Mouse (Mus musculus): ENCODE data around the gene Rapgef2.

Gene Rapgef2

DNA sequence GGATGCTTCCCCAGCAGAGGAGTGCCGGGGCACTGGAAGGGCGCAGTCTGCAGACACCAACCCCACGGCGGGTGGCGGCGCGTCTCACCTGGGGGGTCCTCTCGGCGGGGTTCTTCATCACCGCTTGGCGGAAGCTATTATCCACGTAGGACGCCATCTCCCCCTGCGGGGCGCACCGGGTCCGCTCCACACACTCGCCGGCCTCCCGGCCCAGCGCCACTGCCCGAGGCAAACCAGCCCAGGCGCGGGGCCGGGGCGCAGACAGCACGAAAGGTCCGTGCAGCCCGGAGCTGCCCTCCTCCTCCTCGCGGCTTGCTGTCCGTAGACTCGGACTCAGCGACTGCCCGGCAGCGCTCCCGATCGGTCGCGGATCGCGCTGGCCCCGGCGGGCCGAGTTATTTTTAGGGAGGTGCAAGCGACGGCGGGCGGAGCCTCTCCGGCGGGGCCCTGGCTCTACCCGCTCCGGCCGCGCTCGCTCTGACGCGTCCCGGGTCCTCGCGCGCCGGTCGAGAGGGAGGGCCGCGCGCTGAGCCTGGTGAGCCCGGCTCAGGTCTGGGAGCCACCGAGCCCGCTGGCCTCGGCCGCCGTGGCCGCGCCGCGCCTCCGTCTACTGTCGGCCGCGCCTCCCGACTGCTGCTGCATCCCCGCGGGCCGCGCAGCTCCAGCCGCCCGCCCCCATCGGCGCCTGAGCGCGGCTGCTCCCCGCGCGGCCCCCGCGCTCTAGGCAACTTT is at the start of gene Rapgef2:
Gene Rapgef2, minus strand, starts transcription at position 142 of the 732 bp plus-strand sequence.
- DNase-seq: peak; percentile 56 to 59

DNA sequence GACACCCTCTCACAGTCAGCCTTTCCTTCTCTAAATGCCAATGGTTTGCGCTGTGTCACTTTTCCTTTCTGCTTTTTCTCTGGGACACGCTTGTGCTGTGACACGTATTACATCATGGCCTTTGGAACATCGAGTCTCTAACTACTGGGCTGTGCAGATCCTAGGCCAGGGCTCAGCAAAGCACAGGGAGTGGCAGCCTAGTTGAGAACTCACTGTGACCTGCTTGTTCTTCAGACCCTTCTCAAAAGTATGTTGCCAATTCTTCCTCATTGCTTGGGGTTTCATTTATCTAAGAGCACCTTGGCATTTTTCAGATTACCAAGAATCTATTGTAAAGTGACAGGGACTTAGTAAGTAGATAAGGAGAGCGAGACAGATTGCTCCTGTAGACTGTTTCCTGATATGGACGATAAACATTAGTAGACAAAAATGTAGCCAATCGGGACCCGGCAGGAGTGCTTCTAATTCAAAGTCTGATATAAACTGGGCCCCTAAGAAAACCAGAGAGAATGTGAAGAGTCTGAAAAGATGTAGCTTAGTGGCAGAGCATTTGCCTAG is 47.4 kb upstream of the Rapgef2 start:
- DNase-seq: no peak

DNA sequence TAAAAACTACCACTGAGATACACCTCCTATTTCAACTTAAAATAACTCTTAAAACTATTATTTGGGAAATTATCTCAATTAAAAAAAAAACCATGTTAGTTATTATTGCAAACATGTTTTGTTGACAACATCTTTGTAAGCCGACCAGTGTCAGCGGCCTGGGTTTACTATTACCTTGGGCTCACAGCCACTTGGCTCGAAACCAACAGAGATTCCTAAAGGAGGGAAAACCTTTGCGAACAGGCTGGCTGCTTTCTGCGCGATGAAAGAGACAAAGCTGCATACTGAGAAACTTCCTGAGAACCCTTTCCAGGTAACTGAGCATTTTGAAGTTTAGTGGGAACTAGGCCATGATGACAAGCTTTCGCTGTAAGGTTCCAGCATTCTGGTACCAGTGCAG is 46.7 kb upstream of the Rapgef2 start:
- DNase-seq: no peak

DNA sequence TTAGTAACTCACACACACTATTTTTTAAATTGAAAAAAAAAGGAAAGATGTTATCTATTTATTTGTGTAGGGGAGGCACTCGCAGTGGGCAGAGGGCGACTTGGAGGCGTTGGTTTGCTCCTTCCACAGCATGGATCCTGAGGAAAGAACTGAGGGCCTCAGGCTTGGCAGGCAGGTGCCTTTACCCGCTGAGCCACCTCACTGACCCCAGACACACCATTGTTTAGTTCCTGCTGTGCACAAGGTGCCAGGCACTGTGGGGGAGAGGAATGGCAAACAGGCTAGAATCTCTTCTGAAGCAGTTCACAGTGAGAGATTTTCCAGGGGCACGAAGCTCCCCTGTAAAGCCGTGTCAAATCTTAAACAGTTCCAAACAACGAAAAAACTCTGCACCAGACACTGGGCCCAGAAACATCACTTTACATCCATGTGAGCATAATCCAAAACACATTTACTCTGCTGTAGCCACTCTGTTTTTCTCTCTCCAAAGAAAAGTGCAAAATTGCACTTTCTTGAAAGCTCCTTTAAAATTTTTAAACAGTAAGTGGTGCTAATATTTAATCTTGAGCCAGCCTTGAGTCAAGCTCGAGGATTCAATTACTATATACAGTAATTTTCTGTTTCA is 43.5 kb upstream of the Rapgef2 start:
- DNase-seq: no peak

DNA sequence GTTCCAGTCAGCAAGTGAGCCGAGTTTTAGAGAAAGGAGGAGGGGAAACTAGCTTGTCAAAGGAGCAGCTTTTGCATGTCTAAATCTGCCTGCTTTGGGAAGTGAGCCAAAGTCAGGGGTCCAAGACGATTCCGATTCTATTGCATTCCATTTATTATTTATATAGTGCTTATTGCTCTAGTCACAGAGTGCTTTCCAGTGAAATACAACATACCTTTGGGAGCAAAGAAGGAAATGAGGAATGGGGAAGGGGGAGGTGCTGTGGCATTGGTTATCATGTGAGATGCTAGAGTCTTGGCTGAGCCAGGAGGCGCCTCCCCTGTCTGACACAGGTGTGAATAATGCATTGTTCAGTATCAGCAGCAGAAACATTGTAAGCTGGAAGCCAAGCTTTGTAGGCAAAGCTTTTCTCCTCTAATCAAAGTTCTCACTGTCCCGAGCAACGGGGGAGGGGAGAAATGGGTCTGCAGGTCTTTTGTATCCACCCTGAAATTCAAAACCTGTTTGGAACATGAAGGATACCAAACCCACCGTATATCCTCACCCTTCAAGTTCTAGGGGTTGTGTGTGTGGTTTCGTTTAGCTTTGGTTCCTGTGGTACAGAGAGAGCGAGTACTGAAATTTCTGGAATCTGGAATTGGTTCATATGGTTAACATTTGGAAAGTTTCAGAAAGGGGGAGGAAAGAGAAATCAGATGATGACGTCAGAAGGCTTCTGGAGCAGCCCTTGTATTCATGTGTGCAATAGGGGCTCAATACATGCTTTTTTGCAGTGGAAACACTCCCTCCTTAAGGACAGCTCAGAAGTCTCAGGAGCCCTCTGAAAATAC is 38.6 kb upstream of the Rapgef2 start:
- no peak for DNase-seq

DNA sequence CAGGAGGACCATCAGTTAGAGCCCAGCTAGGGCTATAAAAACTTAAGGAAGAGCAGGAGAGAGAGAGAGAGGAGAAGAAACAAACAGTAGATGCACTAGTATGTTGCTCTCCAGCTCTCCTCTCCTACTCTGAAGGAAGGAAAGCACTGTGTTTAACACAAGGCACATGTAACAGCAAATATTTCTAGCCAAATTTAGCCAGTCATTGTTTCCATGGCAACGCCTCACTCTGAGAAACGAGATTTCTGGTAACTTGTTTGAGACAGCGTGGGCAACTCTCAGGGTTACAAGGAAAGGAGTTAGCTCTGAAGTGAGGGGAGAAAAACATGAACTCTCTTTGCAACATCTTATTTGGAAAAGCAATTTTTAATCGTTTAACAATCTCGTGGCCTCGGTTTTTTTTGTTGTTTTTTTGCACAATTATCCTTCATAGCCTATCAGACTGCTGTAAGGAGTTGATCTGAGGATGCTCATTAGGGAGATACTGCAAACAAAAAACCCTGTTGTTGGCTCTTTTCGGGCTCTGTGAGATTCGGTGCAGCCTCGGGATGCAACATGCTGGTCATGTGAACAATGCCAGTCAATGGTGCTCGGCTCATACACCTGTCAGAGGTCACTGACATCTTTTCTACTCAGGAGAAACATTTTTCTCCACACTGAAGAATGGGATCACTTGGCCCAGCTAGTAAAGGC is 27.8 kb upstream of the Rapgef2 start:
- DNase-seq: no peak

DNA sequence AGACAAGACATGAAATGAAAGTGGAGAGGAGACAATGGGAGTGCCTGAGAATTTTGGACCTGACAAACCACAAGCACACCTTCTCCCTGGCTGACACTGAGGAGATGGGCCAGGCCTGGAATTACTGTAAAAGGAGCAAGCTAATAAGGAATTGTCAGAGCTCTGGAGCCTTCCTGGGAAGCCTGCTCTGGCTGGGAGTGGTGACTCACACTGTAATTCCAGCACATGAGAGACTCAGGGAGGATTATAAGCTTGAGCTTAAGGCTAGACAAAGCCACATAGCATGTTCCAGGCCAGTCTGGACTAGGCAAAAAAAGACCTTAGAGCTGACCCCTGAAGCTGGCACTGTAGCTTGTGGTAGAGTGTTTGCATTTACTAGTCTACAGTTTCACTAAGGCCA is 25.6 kb upstream of the Rapgef2 start:
- no peak for DNase-seq

DNA sequence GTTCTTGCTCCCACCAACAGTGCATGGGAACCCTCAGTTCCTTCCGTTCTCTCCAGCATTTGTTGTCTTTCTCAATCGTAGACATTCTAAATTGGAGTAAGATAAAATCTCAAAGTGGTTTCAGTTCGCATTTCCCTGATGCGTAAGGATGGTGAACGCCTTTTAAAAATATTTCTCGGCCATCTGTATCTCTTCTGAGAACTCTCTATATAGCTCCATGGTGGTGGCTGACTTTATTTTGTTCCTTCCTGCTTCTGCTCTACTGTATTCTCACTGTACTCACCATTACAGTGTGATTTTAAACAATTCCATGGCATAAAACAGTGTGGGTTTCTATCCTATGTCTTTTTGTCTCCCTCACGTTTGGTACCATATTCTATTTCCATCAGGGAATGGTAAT is 23.9 kb upstream of the Rapgef2 start:
- no peak for DNase-seq

DNA sequence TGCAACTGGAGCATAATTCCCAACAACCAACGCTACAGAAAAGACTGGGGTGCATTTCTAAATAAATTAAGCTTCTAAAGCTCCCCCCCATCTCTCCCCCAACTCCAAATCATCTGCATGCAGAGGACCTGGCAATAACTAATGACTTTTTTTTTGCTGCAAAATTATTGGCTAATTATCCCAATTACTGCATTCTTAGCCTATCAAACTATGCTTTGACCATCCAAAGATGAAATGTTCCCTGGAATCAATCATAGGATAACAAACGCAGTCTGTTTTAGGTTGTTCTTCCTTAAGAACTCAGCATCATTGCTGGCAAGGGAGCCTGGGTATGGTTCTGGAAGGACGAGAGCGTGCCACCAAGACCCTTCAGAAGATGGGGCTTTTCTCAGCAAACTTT is 22.3 kb upstream of the Rapgef2 start:
- no peak for DNase-seq

DNA sequence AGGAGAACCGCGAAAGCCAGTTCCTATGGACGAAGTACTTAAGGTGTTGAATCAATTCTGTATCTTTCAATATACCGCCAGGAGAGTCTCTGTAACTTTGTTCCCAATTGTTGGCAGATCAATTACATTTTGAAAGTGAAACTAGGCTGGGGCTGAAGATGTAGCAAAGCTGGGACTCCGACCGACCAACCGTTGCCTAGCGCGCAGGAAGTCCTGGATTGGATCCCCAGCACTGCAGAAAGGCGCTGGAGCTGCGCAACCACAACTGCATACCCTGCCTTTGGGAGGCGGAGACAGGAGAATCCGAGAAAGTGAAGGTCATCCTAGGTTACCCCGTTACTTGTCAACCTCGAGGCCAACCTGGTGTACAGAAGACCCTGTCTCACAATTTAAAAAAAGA is 13.1 kb upstream of the Rapgef2 start:
- no peak for DNase-seq

DNA sequence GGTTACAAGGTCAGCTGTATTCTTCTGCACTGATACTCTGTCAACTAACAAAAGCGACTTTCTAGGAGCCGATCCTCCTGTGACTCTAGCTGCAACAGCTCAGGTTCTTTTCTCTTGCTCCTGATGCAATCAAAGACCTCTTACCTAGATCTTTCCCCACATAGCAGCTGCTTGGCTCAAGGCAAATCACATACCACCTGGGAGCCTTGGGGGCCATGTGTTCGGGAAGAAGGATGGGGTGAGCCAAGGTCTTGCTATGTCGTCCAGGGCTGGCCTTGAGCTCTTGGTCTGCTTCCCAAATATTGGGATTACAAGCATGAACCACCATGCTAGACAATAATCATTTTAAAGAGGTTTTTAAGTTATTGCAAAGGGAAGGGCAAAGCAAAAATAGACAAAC is 11.0 kb upstream of the Rapgef2 start:
- no peak for DNase-seq

DNA sequence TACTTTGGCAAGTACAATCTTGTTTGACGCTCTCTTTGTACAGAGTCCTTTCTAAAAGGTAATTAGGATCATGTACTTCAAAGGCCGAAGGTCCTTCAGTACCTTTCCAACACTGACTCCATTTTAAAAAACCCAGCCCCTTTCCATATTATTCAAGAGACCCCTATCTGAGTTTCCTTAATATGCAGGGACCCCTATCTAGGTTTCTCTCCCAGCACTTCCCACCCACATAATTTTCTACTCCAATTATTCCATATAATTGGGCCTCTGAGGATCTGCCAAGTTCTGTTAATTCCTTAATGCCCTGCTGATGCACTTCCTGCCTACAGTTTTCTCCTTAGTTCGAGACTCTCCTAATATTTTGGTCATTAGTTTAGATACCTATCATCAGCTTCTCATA is 10.3 kb upstream of the Rapgef2 start:
- no peak for DNase-seq

DNA sequence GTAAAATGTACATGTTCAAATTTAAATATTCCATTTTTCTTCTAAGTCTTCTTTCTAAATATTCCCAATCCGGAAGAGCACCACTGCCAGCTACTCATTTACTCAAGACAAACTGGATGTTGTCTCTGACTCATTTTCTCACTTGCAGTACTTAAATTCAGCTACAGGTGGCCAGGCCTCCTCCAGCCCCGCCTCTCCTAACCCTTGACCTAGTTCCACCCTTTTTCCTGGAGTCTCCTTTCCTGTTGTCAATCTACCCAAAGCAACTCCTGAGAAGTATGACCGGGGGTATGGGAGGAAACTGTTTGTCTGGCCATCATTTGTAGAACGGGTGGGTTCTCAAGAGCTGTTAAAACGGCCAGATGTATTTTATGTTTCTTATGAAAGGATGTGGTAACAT is 9.7 kb upstream of the Rapgef2 start:
- DNase-seq: no peak

DNA sequence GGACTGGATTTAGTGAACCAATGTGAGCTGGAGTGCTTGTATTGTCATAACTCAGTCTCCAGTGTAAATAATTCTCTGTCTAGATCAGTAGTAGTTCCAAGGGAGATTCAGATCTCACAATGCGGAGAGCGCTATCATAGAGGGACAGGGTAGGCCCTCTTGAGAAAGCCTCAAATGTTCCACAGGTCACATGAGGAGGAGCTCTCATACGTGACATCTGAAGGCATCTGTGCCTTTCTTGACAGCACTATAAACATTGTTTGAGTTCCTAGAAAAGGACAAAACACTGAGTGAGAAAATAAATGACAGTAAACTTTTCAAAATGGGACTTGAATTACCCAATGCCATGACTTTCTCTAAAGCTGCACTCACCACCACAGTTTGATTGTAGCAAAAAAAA is 8.4 kb upstream of the Rapgef2 start:
- DNase-seq: no peak

DNA sequence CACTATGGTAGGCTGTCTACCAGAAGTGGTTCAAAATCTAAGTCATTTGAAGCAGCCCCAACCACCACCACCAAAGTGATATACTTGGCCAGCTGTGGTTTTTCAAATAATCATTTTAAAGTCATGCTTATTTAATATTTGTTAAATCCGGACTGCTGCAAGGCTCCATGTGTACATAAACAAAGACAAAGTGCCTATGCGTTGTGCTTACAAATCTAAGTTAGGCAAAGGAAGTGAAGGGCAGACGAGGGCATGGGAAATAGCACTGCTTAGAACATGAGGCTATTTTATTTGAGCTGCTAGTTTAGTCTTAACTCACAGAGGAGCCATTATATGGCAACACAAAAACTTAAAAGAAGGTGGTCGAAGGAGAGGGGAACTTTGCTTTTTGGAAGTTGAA is 6.7 kb upstream of the Rapgef2 start:
- no peak for DNase-seq

DNA sequence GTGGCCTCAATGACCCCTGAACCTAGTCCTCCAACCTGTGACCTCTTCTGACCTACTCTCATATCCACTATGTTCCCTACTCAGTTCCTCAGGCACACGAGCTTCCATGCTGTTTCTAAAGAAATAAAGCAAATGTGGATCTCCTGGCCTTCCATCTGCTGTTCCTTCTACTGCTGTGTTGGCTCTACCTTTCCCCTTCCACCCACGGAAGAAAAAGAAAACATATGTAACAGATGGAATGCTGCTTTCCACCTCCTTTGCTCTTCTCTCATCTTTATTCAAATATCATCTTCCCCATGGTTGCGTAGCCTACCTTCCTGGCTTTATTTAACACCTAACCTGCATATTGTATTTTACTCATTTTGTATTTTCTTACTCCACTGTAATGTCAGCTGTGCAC is 2.7 kb upstream of the Rapgef2 start:
- no peak for DNase-seq

DNA sequence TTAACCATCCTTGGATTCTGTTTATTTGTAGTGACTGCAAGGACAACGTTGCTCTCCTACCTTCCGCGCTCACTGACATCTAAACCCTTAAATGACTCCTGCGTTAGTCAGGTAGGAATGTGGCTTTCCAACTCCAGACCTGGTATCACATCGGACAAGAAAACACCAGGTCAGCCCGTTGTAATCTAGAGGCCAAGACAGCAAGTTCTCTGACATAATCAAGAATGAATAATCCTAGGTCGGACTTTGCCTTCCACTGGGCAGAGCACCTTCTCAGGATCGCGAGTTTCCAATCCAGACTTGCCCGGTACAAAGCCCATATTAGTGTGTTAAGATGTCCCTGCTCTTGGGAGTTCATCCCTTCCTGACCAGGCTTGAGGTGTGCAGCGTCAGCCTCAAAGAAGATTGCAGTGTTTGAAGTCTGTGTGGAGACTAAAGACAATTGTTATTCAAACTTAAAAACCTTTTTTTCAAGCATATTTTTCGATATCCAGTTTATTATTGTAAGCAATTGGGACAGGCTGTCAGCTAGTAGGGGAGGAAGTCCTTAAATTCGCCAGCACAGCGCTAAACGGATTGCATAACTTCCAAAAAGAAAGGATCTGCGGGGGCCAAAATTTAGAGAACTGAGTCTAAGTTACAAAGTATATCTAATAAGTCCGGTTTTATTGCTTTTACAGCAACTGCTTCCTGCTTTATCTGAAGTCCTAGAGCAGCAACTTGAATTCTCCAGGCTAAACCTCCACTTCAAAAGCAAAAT is 1.6 kb upstream of the Rapgef2 start:
- DNase-seq: no peak

DNA sequence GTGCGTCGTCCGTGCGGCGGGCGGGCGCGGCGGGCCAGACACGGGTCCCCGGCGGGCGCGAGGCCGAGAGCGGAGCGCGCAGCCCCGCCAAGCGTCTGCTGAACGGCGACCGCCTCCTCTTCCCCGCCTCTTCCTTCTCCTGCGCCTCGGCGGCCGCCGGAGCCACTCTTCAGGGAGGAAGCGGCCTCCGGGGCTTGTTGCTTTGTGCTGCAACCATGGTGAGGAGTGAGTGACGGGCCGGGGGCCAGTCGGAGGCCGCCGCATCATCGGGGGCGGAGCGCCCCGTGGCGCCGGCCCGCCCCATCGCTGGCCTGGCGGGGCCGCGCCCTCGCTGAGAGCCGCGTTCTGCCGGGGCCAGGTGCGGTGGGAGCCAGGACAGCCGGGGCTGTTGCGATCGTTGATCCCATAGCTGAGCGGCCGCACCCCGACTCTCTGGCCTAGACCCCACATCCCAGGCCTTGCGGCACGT is 825 bp upstream of the Rapgef2 start:
- peak; percentile 94 for DNase-seq

DNA sequence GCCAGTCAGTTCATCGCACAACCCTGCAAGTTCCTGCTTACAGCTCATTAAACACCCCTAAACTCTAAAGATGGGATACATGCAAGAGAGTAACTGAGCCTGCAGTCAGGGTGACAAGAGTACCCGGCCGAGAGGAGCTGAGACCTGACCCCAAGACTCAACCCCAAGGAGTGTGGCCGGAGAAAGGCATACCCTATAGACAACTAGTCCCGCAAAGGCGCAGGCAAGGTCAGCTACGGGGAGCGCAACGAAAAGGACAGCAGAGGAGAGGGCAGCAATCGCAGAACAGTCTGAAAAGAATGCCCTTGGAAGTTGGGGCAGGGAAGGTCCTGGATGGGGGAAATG is 314 bp downstream of the Rapgef2 start:
- no peak for DNase-seq

DNA sequence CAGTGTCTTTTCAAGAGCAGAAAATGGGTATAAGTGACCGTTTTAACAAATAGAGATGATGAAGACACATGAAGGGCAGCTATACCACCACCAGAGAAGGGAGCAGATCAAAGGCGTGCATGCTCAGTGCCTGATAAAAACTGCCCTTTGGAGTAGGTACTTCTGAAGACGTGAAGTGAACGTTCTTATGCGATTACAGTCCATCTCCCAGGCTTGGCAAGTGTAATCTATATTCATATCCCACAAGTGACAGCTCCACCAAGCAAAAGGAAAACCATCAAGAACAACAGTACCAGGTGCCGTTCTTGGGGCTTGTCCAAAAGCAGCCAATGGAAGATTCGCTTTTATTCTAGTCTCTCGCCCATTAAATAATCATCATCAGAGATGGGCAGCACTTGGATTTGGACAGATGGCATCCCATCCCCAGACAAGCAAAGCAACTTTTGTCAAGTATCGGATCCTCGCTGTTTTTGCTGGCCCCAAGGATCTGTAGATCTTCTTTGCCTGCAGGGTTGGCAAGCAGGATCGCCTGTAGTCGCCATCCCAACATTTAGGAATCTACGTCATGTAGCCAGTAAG is 1.1 kb downstream of the Rapgef2 start:
- no peak for DNase-seq

DNA sequence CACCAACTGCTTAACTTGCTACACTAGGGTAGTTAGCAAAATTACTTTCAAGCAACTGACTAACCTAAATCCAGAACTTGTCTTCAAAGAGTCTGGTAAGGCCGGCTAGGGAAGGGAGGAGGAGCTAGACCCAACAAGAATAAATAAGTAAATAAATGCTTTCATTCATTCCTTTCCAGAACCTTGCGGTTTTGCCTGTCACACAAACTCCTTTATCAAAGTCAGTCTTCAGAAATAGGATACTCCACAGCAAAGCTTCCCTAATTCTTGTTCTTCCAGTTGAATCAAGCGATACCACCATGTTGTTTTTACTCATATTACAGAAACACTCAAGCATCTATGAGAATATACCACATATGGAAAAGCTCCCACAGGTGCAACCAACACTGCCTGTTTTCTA is 2.3 kb downstream of the Rapgef2 start:
- DNase-seq: no peak

DNA sequence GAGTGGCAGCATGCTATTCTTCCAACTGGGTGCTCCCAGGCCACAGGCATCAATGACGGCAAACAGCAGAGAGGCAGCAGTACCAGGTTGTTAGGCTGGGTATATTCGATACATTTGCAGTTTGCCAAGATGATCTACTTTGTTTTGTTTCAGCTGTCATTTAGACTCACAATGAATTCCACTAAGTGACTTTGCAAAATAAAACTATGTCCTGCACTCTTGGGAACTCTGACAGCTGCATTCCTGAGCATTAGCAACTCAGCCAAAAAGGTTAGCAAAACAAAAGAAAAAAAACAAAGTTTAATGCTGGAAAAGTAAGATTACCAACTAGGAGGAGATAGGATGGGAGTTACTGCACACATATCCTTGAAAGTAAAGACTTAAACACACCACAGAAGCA is 3.3 kb downstream of the Rapgef2 start:
- no peak for DNase-seq
